Mouse (Mus musculus) stomach, embryonic 16.5 days (tissue): Measurements from ENCODE around the gene R3hdm2. TPM values are rescaled to one million over a fixed set of nuclear protein-coding genes. Genes with fewer than 3 reads are reported as not detected.

Source experiments
- ATAC-seq: fragments of 200-750 bp; cut with Nextera tagmentation; 2 replicates; pipeline ENCODE4 v1.8.0; 2017; ENCODE audit warnings: moderate number of reproducible peaks, moderate TSS enrichment; ENCODE audit not compliant: insufficient read depth, low FRiP score
- H3K27ac ChIP-seq: fragments of 300-500 bp; sonication (generic); 2 replicates; pipeline ENCODE4 v1.5.1; 2014; ENCODE audit warnings: low read length
- H3K27me3 ChIP-seq: fragments of 300-500 bp; sonication (generic); 2 replicates; pipeline ENCODE4 v1.6.1; 2014; ENCODE audit warnings: low read length, control low read depth, mixed read lengths; ENCODE audit not compliant: control insufficient read depth, insufficient read depth
- H3K36me3 ChIP-seq: fragments of 300-500 bp; sonication (generic); 2 replicates; pipeline ENCODE4 v1.6.1; 2014; ENCODE audit warnings: low read length; ENCODE audit not compliant: control insufficient read depth, insufficient read depth
- H3K4me1 ChIP-seq: fragments of 300-500 bp; sonication (generic); 2 replicates; pipeline ENCODE4 v1.6.1; 2014; ENCODE audit warnings: low read length, control low read depth, mixed read lengths; ENCODE audit not compliant: control insufficient read depth, insufficient read depth
- H3K4me2 ChIP-seq: fragments of 300-500 bp; sonication (generic); 2 replicates; pipeline ENCODE4 v1.6.1; 2014; ENCODE audit warnings: low read depth, low read length, mixed read lengths
- H3K4me3 ChIP-seq: fragments of 300-500 bp; sonication (generic); replicated peaks from 2 replicates; pipeline ENCODE4 v1.5.1; 2014; ENCODE audit warnings: mild to moderate bottlenecking, low read length
- H3K9ac ChIP-seq: fragments of 300-500 bp; sonication (generic); 2 replicates; pipeline ENCODE4 v1.6.1; 2014; ENCODE audit warnings: low read length
- H3K9me3 ChIP-seq: fragments of 300-500 bp; sonication (generic); replicated peaks from 2 replicates; pipeline ENCODE4 v1.6.1; 2016; ENCODE audit warnings: low read length, control low read depth; ENCODE audit not compliant: control insufficient read depth
- WGBS: fragments of 180-500 bp; shearing (Covaris S2); extraction: QIAGEN DNeasy Blood & Tissue Kit; methylation state at CpG from one replicate; pipeline ENCODE4 v1.1.7; 2014; 5-methylcytosine and 5-hydroxymethylcytosine counted together
- polyA plus RNA-seq: library from polyadenylated mRNA; unstranded; fragments of >200 nt; fragmentation: Nextera tagmentation; extraction: Ambion mirVana; gene quantifications from 2 replicates; pipeline ENCODE4 v1.2.1, GENCODE M21; 2015

Gene R3hdm2
- polyA plus RNA-seq, 1 experiment from 2014 or later = 22.5 TPM

- no peak overlapping the region for H3K4me2 ChIP-seq
- no peaks in the 10 kb centered on the region for H3K9me3 ChIP-seq
- peaks cover 13% of the 10 kb centered on the region for H3K4me1 ChIP-seq
- H3K27me3 ChIP-seq = no peaks in the 10 kb centered on the region
- no peak overlapping the region for H3K9ac ChIP-seq
- WGBS = 58% methylated on average over 4 of the region's 4 CpGs
- no peak for ATAC-seq
- no peaks in the 10 kb centered on the region for H3K36me3 ChIP-seq
- H3K4me3 ChIP-seq = no peak overlapping the region
- no peak overlapping the region; the same call in 1 of the 2 replicates for H3K27ac ChIP-seq
Measured at GRCm38 (mm10) chr10:127407391-127407790, 27.3 kb downstream of the R3hdm2 start.

GRCm38 (mm10) chr10:127412101-127412500 is 32.0 kb downstream of the R3hdm2 start:
- Histone ChIP-seq H3K27me3 (no peaks in the 10 kb centered on the region), H3K4me2 (no peak overlapping the region), H3K27ac (peak overlapping the region; percentile 33; the same call in 1 of the 2 replicates), H3K4me3 (no peak overlapping the region), H3K4me1 (peaks cover 14% of the 10 kb centered on the region), H3K9me3 (no peaks in the 10 kb centered on the region), H3K9ac (0 out of 2 replicates have a peak overlapping the region, but pooled peaks have one; percentile 6), H3K36me3 (no peaks in the 10 kb centered on the region)
- no peak for ATAC-seq
- WGBS = 42% methylated on average over 5 of the region's 5 CpGs

GRCm38 (mm10) chr10:127412776-127413175 is 32.6 kb downstream of the R3hdm2 start:
- no peak overlapping the region for H3K4me3 ChIP-seq
- H3K36me3 ChIP-seq = no peaks in the 10 kb centered on the region
- H3K9me3 ChIP-seq = no peaks in the 10 kb centered on the region
- WGBS = 55% methylated on average over 2 of the region's 2 CpGs
- H3K9ac ChIP-seq = no peak overlapping the region
- H3K4me1 ChIP-seq = peaks cover 14% of the 10 kb centered on the region
- no peaks in the 10 kb centered on the region for H3K27me3 ChIP-seq
- H3K4me2 ChIP-seq = no peak overlapping the region
- H3K27ac ChIP-seq = no peak overlapping the region
- no peak for ATAC-seq

GRCm38 (mm10) chr10:127413585-127413984 is 33.5 kb downstream of the R3hdm2 start:
- H3K9me3 ChIP-seq = no peaks in the 10 kb centered on the region
- ATAC-seq = no peak
- 51% methylated on average over 1 of the region's 1 CpGs for WGBS

GRCm38 (mm10) chr10:127414141-127414540 is 34.0 kb downstream of the R3hdm2 start:
- no peaks in the 10 kb centered on the region for H3K36me3 ChIP-seq
- H3K27me3 ChIP-seq = no peaks in the 10 kb centered on the region
- H3K4me1 ChIP-seq = peaks cover 14% of the 10 kb centered on the region
- ATAC-seq = no peak
- H3K9ac ChIP-seq = no peak overlapping the region
- no peak overlapping the region for H3K4me2 ChIP-seq
- H3K4me3 ChIP-seq = no peak overlapping the region
- H3K9me3 ChIP-seq = no peaks in the 10 kb centered on the region
- WGBS = 79% methylated on average over 3 of the region's 3 CpGs
- H3K27ac ChIP-seq = no peak overlapping the region

More at GRCm38 (mm10) chr10:127413585-127413984, 33.5 kb downstream of the R3hdm2 start:
- H3K36me3 ChIP-seq = no peaks in the 10 kb centered on the region
- H3K27ac ChIP-seq = no peak overlapping the region
- no peak overlapping the region for H3K9ac ChIP-seq
- peaks cover 14% of the 10 kb centered on the region for H3K4me1 ChIP-seq
- no peaks in the 10 kb centered on the region for H3K27me3 ChIP-seq
- no peak overlapping the region for H3K4me2 ChIP-seq
- no peak overlapping the region for H3K4me3 ChIP-seq

- Histone ChIP-seq H3K9ac (no peak overlapping the region), H3K36me3 (no peaks in the 10 kb centered on the region), H3K27ac (no peak overlapping the region), H3K4me1 (peaks cover 13% of the 10 kb centered on the region), H3K4me2 (no peak overlapping the region), H3K4me3 (no peak overlapping the region), H3K27me3 (no peaks in the 10 kb centered on the region), H3K9me3 (no peaks in the 10 kb centered on the region)
- 16% methylated on average over 6 of the region's 6 CpGs for WGBS
- ATAC-seq = no peak
Measured at GRCm38 (mm10) chr10:127420131-127420530, 40.0 kb downstream of the R3hdm2 start.

GRCm38 (mm10) chr10:127420676-127421353 is 40.7 kb downstream of the R3hdm2 start:
- ATAC-seq = no peak
- H3K4me1 ChIP-seq = peaks cover 20% of the 10 kb centered on the region
- no peaks in the 10 kb centered on the region for H3K9me3 ChIP-seq
- 15% methylated on average over 9 of the region's 9 CpGs for WGBS
- H3K27ac ChIP-seq = no peak overlapping the region
- H3K36me3 ChIP-seq = no peaks in the 10 kb centered on the region
- H3K4me3 ChIP-seq = no peak overlapping the region
- H3K4me2 ChIP-seq = no peak overlapping the region
- H3K27me3 ChIP-seq = no peaks in the 10 kb centered on the region
- H3K9ac ChIP-seq = no peak overlapping the region

GRCm38 (mm10) chr10:127422047-127422446 is 41.9 kb downstream of the R3hdm2 start:
- Histone ChIP-seq H3K27ac (no peak overlapping the region), H3K4me1 (peaks cover 29% of the 10 kb centered on the region), H3K9ac (no peak overlapping the region), H3K4me3 (no peak overlapping the region), H3K9me3 (no peaks in the 10 kb centered on the region), H3K4me2 (peak overlapping the region; percentile 5; the same call in 1 of the 2 replicates), H3K27me3 (no peaks in the 10 kb centered on the region), H3K36me3 (no peaks in the 10 kb centered on the region)
- 18% methylated on average over 6 of the region's 6 CpGs for WGBS
- no peak; the same call in 1 of the 2 replicates for ATAC-seq

- 0 out of 2 replicates have a peak, but pooled peaks have one; percentile 27 for ATAC-seq
- H3K36me3 ChIP-seq = no peaks in the 10 kb centered on the region
- no peak overlapping the region for H3K27ac ChIP-seq
- H3K27me3 ChIP-seq = no peaks in the 10 kb centered on the region
- H3K4me3 ChIP-seq = no peak overlapping the region
- no peak overlapping the region for H3K4me2 ChIP-seq
- 80% methylated on average over 2 of the region's 2 CpGs for WGBS
- H3K9ac ChIP-seq = no peak overlapping the region
- H3K4me1 ChIP-seq = peaks cover 28% of the 10 kb centered on the region
- no peaks in the 10 kb centered on the region for H3K9me3 ChIP-seq
Measured at GRCm38 (mm10) chr10:127425794-127426193, 45.7 kb downstream of the R3hdm2 start.
